Mouse (Mus musculus) lung, postnatal 0 days (tissue): ENCODE measurements around the gene Hs3st3a1.

Source experiments
- CTCF ChIP-seq: IDR thresholded peaks from 2 replicates; pipeline ENCODE4 v1.5.1; 2016; ENCODE audit warnings: antibody characterized with exemption, mild to moderate bottlenecking
- EP300 ChIP-seq: IDR thresholded peaks from 2 replicates; pipeline ENCODE4 v1.6.1; 2016; ENCODE audit warnings: antibody characterized with exemption, mild to moderate bottlenecking, control low read depth

DNA sequence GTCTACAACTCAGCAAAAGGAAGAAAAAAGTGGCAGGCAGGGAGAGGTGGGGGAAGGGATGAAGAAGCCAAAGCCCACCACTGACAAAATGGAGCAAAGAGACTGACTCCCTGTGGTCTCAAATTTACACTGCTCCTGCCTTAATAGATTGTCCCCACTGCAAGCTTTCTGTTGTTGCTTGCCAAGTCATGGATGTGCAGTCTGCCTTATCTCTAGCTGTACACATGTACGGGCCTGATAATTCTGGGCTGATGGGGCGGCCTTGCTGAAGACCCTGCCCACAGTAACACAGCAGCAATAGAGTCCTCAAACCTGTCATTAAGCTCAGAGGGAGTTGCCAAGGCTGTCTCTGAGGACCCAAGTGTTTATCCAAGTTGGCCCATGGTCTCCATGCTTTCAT lies 74.0 kb downstream of the Hs3st3a1 start:
- TF ChIP-seq CTCF = no peak
- TF ChIP-seq EP300 = no peak
